Mouse (Mus musculus): Measurements from ENCODE around the gene Teddm3.
"Not testable (repeated sequence)": the region's sequence is repeated elsewhere in the genome, so short reads cannot be mapped to it uniquely, and the experiment has no call there.

The Teddm3 gene

GRCm38 (mm10) chr16:21153900-21154299 lies at the start of gene Teddm3:
Gene Teddm3 (minus strand): TSS chr16:21154000.
- DNase-seq (ENCODE audit: low read depth, low spot score): not testable (repeated sequence)

GRCm38 (mm10) chr16:21202731-21203130 lies 48.9 kb upstream of the Teddm3 start:
- no peak for DNase-seq (ENCODE audit: low read depth, low spot score)

GRCm38 (mm10) chr16:21199426-21199825 lies 45.6 kb upstream of the Teddm3 start:
- no peak for DNase-seq (ENCODE audit: low read depth, low spot score)

GRCm38 (mm10) chr16:21198529-21198928 lies 44.7 kb upstream of the Teddm3 start:
- no peak for DNase-seq (ENCODE audit: low read depth, low spot score)

GRCm38 (mm10) chr16:21198006-21198405 lies 44.2 kb upstream of the Teddm3 start:
- no peak for DNase-seq (ENCODE audit: low read depth, low spot score)

GRCm38 (mm10) chr16:21197542-21197941 lies 43.7 kb upstream of the Teddm3 start:
- no peak for DNase-seq (ENCODE audit: low read depth, low spot score)

GRCm38 (mm10) chr16:21196576-21196975 lies 42.8 kb upstream of the Teddm3 start:
- no peak for DNase-seq (ENCODE audit: low read depth, low spot score)

GRCm38 (mm10) chr16:21195260-21195866 lies 41.6 kb upstream of the Teddm3 start:
- DNase-seq (ENCODE audit: low read depth, low spot score): no peak

- DNase-seq (ENCODE audit: low read depth, low spot score): no peak
Measured at GRCm38 (mm10) chr16:21194182-21194581, 40.4 kb upstream of the Teddm3 start.

- DNase-seq (ENCODE audit: low read depth, low spot score): peak; percentile 25
Measured at GRCm38 (mm10) chr16:21192509-21193354, 38.9 kb upstream of the Teddm3 start.

GRCm38 (mm10) chr16:21191569-21191968 lies 37.8 kb upstream of the Teddm3 start:
- DNase-seq (ENCODE audit: low read depth, low spot score): no peak

GRCm38 (mm10) chr16:21188345-21188744 lies 34.5 kb upstream of the Teddm3 start:
- DNase-seq (ENCODE audit: low read depth, low spot score): no peak

- no peak for DNase-seq (ENCODE audit: low read depth, low spot score)
Measured at GRCm38 (mm10) chr16:21187568-21187967, 33.8 kb upstream of the Teddm3 start.

GRCm38 (mm10) chr16:21184697-21185096 lies 30.9 kb upstream of the Teddm3 start:
- no peak for DNase-seq (ENCODE audit: low read depth, low spot score)

- DNase-seq (ENCODE audit: low read depth, low spot score): no peak
Measured at GRCm38 (mm10) chr16:21182108-21182507, 28.3 kb upstream of the Teddm3 start.

GRCm38 (mm10) chr16:21175236-21175635 lies 21.4 kb upstream of the Teddm3 start:
- no peak for DNase-seq (ENCODE audit: low read depth, low spot score)

GRCm38 (mm10) chr16:21168730-21169129 lies 14.9 kb upstream of the Teddm3 start:
- DNase-seq (ENCODE audit: low read depth, low spot score): no peak

GRCm38 (mm10) chr16:21165343-21166220 lies 11.8 kb upstream of the Teddm3 start:
- DNase-seq (ENCODE audit: low read depth, low spot score): not testable (repeated sequence)

- DNase-seq (ENCODE audit: low read depth, low spot score): not testable (repeated sequence)
Measured at GRCm38 (mm10) chr16:21163423-21163822, 9.6 kb upstream of the Teddm3 start.

GRCm38 (mm10) chr16:21159226-21159625 lies 5.4 kb upstream of the Teddm3 start:
- not testable (repeated sequence) for DNase-seq (ENCODE audit: low read depth, low spot score)

GRCm38 (mm10) chr16:21156261-21156660 lies 2.5 kb upstream of the Teddm3 start:
- DNase-seq (ENCODE audit: low read depth, low spot score): not testable (repeated sequence)
